Mouse (Mus musculus): ENCODE results near the gene Ssbp3.

DNA sequence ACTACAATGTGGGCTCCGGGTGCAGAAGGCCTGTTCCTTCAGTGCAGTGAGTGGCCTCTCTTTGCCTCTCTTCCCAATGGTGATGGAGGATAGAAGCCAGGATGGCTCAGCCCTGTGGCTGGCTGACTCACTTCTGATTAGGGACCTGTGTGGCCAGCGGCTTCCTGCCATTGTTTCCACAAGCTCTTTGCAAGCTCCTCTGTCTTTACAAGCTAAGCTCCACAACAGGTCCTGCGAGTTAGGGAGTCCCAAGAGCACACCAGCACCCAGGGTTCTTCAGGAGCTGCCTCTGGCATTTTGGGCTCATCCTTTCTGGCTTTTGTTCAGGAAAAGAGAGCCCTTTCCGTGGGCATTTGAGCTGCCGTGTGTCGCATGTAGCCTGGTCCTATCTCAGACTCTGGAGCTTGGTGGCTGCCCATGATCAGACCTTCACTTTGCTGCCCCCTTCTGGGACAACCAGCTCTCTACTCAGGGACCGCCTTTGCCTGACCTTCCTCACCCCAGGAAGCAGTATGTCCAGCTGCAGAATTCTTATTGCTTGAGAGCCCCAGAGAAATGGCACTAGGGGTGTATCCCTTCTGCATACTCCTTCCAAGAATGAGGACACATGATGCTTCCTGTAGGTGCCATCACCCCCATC, 77.3 kb downstream of the Ssbp3 start:
- TF ChIP-seq CTCF (IDR thresholded peaks at IDR 0.05; ENCODE audit: borderline replicate concordance, insufficient read depth, low read length), result peak; percentile 57; the same call in 1 of the 2 replicates
- no peak for TF ChIP-seq POLR2A (IDR thresholded peaks at IDR 0.05; ENCODE audit: low read depth, low read length)
